Mouse (Mus musculus) heart, adult 2 months (tissue): ENCODE measurements around the gene Dab1.

Experiments
- CTCF ChIP-seq: fragments of 200-600 bp; IDR thresholded peaks from 2 replicates; pipeline ENCODE4 v1.8.1; 2022; ENCODE audit warnings: antibody characterized with exemption, mild to moderate bottlenecking, moderate library complexity
- EP300 ChIP-seq: fragments of 200-500 bp; IDR thresholded peaks from 2 replicates; pipeline ENCODE4 v1.6.1; 2011; ENCODE audit warnings: low read depth, low read length, control low read depth; ENCODE audit not compliant: insufficient read depth
- POLR2A ChIP-seq: fragments of 200-500 bp; IDR thresholded peaks from 2 replicates; pipeline ENCODE4 v1.6.1; 2011; ENCODE audit warnings: mild to moderate bottlenecking, low read depth, low read length, control low read depth; ENCODE audit not compliant: insufficient read depth

DNA sequence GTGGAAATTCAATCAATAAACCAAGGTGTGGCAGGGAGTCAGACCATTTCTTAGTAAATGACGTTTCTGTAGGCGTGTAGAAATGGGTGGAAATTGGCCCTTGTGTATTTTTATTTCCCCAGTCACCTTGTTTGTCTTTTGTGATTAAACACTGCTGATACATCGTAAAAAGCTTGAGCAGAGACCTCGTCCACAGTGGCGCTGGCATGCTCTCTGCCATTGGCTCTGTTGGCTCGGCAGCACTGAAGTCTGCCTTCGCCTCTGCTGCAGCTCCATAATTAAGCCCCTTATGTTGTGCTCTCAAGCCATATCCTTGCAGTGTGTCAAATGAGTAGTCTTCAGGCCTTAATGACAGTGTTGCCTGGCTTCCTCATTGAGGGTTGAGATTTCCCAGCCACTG is 765.5 kb downstream of the Dab1 start:
- no peak for TF ChIP-seq POLR2A
- TF ChIP-seq CTCF, result no peak
- TF ChIP-seq EP300, result no peak
